Mouse (Mus musculus) adipose tissue, adult 10 weeks (tissue): ENCODE measurements around the gene Olfr194. TPM values are rescaled to one million over a fixed set of nuclear protein-coding genes. Genes with fewer than 3 reads are reported as not detected.

Experiments
- polyA plus RNA-seq: library from polyadenylated mRNA; stranded (reverse); fragments of 350-450 nt; fragmentation: Illumina TruSeq; extraction: RNeasy Lipid Tissue Mini Kit (QIAGEN cat#74804); gene quantifications from one replicate; pipeline ENCODE4 v1.2.3, GENCODE M21; 2014; ENCODE audit warnings: low read depth, low replicate concordance

Olfr194 gene
- not detected for polyA plus RNA-seq

GRCm38 (mm10) chr16:59120969-59121368 is at the start of gene Olfr194:
Gene Olfr194 (minus strand): TSS chr16:59121069.

GRCm38 (mm10) chr16:59170354-59170753 is 49.5 kb upstream of the Olfr194 start, which contains the start of gene Olfr196:
Gene Olfr196 (minus strand): TSS chr16:59170454.

GRCm38 (mm10) chr16:59146746-59147145 is 25.9 kb upstream of the Olfr194 start, which contains the start of gene Olfr195:
Gene Olfr195 (plus strand): TSS chr16:59147046.

GRCm38 (mm10) chr16:59111781-59112180 is 9.1 kb downstream of the Olfr194 start, which contains the start of gene Olfr193:
Gene Olfr193 (minus strand): TSS chr16:59111881.

GRCm38 (mm10) chr16:59089722-59090121 is 31.1 kb downstream of the Olfr194 start, which contains the start of gene Olfr191:
Gene Olfr191 (minus strand): TSS chr16:59089822.

GRCm38 (mm10) chr16:59077905-59078304 is 43.0 kb downstream of the Olfr194 start, which contains the start of gene Olfr190:
Gene Olfr190 (minus strand): TSS chr16:59078005.

Other genes starting within 250 kb of the Olfr194 start
- not detected for gene Olfr177, start 246.3 kb downstream of the Olfr194 start, polyA plus RNA-seq
- gene Olfr178, start 229.0 kb downstream of the Olfr194 start, polyA plus RNA-seq = not detected
- gene Olfr181, start 192.3 kb downstream of the Olfr194 start, polyA plus RNA-seq = not detected
- gene Olfr180, start 191.7 kb downstream of the Olfr194 start, polyA plus RNA-seq = not detected
- gene Olfr183, start 125.7 kb downstream of the Olfr194 start, polyA plus RNA-seq = not detected
- gene Olfr186, start 90.8 kb downstream of the Olfr194 start, polyA plus RNA-seq = not detected
- not detected for gene Olfr187, start 81.3 kb downstream of the Olfr194 start, polyA plus RNA-seq
- not detected for gene Olfr190, start 43.1 kb downstream of the Olfr194 start, polyA plus RNA-seq
- gene Olfr191, start 31.2 kb downstream of the Olfr194 start, polyA plus RNA-seq = not detected
- gene Olfr193, start 9.2 kb downstream of the Olfr194 start, polyA plus RNA-seq = not detected
- not detected for gene Olfr195, start 26.0 kb upstream of the Olfr194 start, polyA plus RNA-seq
- not detected for gene Olfr196, start 49.4 kb upstream of the Olfr194 start, polyA plus RNA-seq
- not detected for gene Olfr198, start 82.5 kb upstream of the Olfr194 start, polyA plus RNA-seq
- not detected for gene Olfr199, start 98.7 kb upstream of the Olfr194 start, polyA plus RNA-seq
- gene Olfr201, start 151.6 kb upstream of the Olfr194 start, polyA plus RNA-seq = not detected
- not detected for gene Olfr202, start 165.7 kb upstream of the Olfr194 start, polyA plus RNA-seq
- gene Olfr203, start 177.8 kb upstream of the Olfr194 start, polyA plus RNA-seq = not detected
- gene Olfr204, start 197.2 kb upstream of the Olfr194 start, polyA plus RNA-seq = not detected
- not detected for gene Olfr205, start 210.1 kb upstream of the Olfr194 start, polyA plus RNA-seq
- gene Olfr206, start 228.2 kb upstream of the Olfr194 start, polyA plus RNA-seq = not detected
- not detected for gene Olfr209, start 242.9 kb upstream of the Olfr194 start, polyA plus RNA-seq